ENCODE assay signal across 25 mouse cellular contexts in genomic region chr3:133033145-133033755, GRCm38 (mm10). TPM values are rescaled to one million over a fixed set of nuclear protein-coding genes. Genes with fewer than 3 reads are reported as not detected.
A peak's percentile ranks its signal among the peaks of the same experiment; 100 is the strongest.
DNase-seq lines count a peak whose midpoint lies in the region; ATAC-seq lines count a peak whose summit lies in the region.
"Had no signal": no experiment of that assay in that cellular context is flagged by ENCODE, and none has a peak within 500 bp of the region (broad histone marks: within the 10 kb centered on the region; RNA-seq: fewer than 3 reads in every experiment).

No protein-coding gene starts in this region.

- H3K27me3 ChIP-seq in midbrain, embryonic 11.5 days (ENCODE audit: control insufficient read depth, insufficient read depth, low read length), result no peaks in the 10 kb centered on the region
- no peaks in the 10 kb centered on the region for H3K27me3 ChIP-seq in midbrain, embryonic 16.5 days (ENCODE audit: control insufficient read depth, insufficient read depth, low read depth, low read length)
- H3K27me3 ChIP-seq in forebrain, embryonic 13.5 days, result no peaks in the 10 kb centered on the region
- H3K27me3 ChIP-seq in forebrain, embryonic 15.5 days, result no peaks in the 10 kb centered on the region
- H3K27me3 ChIP-seq in limb, embryonic 10.5 days (ENCODE audit: low read depth, poor library complexity, severe bottlenecking), result no peaks in the 10 kb centered on the region
- H3K27me3 ChIP-seq: heart, embryonic 12.5 days; heart, embryonic 15.5 days; hindbrain, embryonic 13.5 days; intestine, embryonic 15.5 days had no signal

- no peaks in the 10 kb centered on the region for H3K36me3 ChIP-seq in midbrain, embryonic 11.5 days (ENCODE audit: control insufficient read depth, insufficient read depth, low read length)
- no peaks in the 10 kb centered on the region for H3K36me3 ChIP-seq in midbrain, embryonic 16.5 days (ENCODE audit: control insufficient read depth, insufficient read depth, low read length)
- no peaks in the 10 kb centered on the region for H3K36me3 ChIP-seq in forebrain, embryonic 13.5 days (ENCODE audit: poor library complexity, severe bottlenecking)
- H3K36me3 ChIP-seq in forebrain, embryonic 15.5 days, result no peaks in the 10 kb centered on the region
- H3K36me3 ChIP-seq in limb, embryonic 10.5 days, result no peaks in the 10 kb centered on the region
- H3K36me3 ChIP-seq: heart, embryonic 12.5 days; heart, embryonic 15.5 days; hindbrain, embryonic 13.5 days; intestine, embryonic 15.5 days had no signal

- H3K9me3 ChIP-seq in midbrain, embryonic 11.5 days (ENCODE audit: control insufficient read depth, low read length), result no peaks in the 10 kb centered on the region
- H3K9me3 ChIP-seq in midbrain, embryonic 16.5 days (replicated peaks; ENCODE audit: control insufficient read depth, low read length, poor library complexity, severe bottlenecking), result no peaks in the 10 kb centered on the region
- H3K9me3 ChIP-seq in forebrain, embryonic 13.5 days (replicated peaks), result no peaks in the 10 kb centered on the region
- no peaks in the 10 kb centered on the region for H3K9me3 ChIP-seq in forebrain, embryonic 15.5 days
- no peaks in the 10 kb centered on the region for H3K9me3 ChIP-seq in limb, embryonic 10.5 days (replicated peaks)
- H3K9me3 ChIP-seq: heart, embryonic 12.5 days; heart, embryonic 15.5 days; hindbrain, embryonic 10.5 days; hindbrain, embryonic 13.5 days; intestine, embryonic 15.5 days had no signal

- no peak overlapping the region for H3K4me2 ChIP-seq in midbrain, embryonic 11.5 days
- H3K4me2 ChIP-seq in midbrain, embryonic 16.5 days (ENCODE audit: low read length), result no peak overlapping the region
- H3K4me2 ChIP-seq in forebrain, embryonic 13.5 days, result no peak overlapping the region
- no peak overlapping the region for H3K4me2 ChIP-seq in forebrain, embryonic 15.5 days (replicated peaks)
- H3K4me2 ChIP-seq: heart, embryonic 12.5 days; heart, embryonic 15.5 days; hindbrain, embryonic 13.5 days; intestine, embryonic 15.5 days had no signal

- H3K9ac ChIP-seq in midbrain, embryonic 11.5 days (ENCODE audit: low read length), result no peak overlapping the region
- no peak overlapping the region for H3K9ac ChIP-seq in midbrain, embryonic 16.5 days (ENCODE audit: low read depth, low read length)
- no peak overlapping the region for H3K9ac ChIP-seq in forebrain, embryonic 13.5 days
- H3K9ac ChIP-seq in forebrain, embryonic 15.5 days (replicated peaks), result no peak overlapping the region
- H3K9ac ChIP-seq: heart, embryonic 12.5 days; heart, embryonic 15.5 days; hindbrain, embryonic 13.5 days; intestine, embryonic 15.5 days had no signal

- WGBS in midbrain, embryonic 11.5 days, result 91% methylated on average over 7 of the region's 7 CpGs
- 89% methylated on average over 7 of the region's 7 CpGs for WGBS in midbrain, embryonic 16.5 days
- WGBS in forebrain, embryonic 13.5 days, result 53% methylated on average over 7 of the region's 7 CpGs
- WGBS in forebrain, embryonic 15.5 days, result 37% methylated on average over 7 of the region's 7 CpGs
- 60% methylated on average over 7 of the region's 7 CpGs for WGBS in limb, embryonic 10.5 days

- no peak overlapping the region for H3K4me3 ChIP-seq in midbrain, embryonic 11.5 days (ENCODE audit: low read depth, low read length)
- H3K4me3 ChIP-seq in midbrain, embryonic 16.5 days (ENCODE audit: low read depth, low read length), result no peak overlapping the region
- no peak overlapping the region for H3K4me3 ChIP-seq in forebrain, embryonic 13.5 days
- no peak overlapping the region for H3K4me3 ChIP-seq in forebrain, embryonic 15.5 days
- H3K4me3 ChIP-seq in limb, embryonic 10.5 days, result 0 out of 2 replicates have a peak overlapping the region, but pooled peaks have one; percentile 4
- H3K4me3 ChIP-seq: gastrocnemius, adult 2 months; heart, embryonic 12.5 days; heart, embryonic 15.5 days; hindbrain, embryonic 10.5 days; hindbrain, embryonic 13.5 days; intestine, embryonic 15.5 days had no signal

- H3K27ac ChIP-seq in midbrain, embryonic 11.5 days (ENCODE audit: low read depth, low read length), result no peak overlapping the region
- no peak overlapping the region for H3K27ac ChIP-seq in midbrain, embryonic 16.5 days (ENCODE audit: low read length)
- no peak overlapping the region for H3K27ac ChIP-seq in forebrain, embryonic 13.5 days
- H3K27ac ChIP-seq in forebrain, embryonic 15.5 days (replicated peaks), result no peak overlapping the region
- H3K27ac ChIP-seq in limb, embryonic 10.5 days, result no peak overlapping the region
- H3K27ac ChIP-seq: gastrocnemius, adult 2 months; heart, embryonic 15.5 days; hindbrain, embryonic 10.5 days; hindbrain, embryonic 13.5 days; intestine, embryonic 15.5 days had no signal

- peak; percentile 77 for DNase-seq in midbrain, embryonic 11.5 days (ENCODE audit: low spot score, missing footprints)
- no peak for DNase-seq in limb, embryonic 10.5 days (ENCODE audit: low spot score)
- no peak for DNase-seq in right cerebral cortex, postnatal 4 days
- no peak for DNase-seq in yolk sac, embryonic 10.5 days (ENCODE audit: low spot score)
- DNase-seq: adrenal gland, adult 8-10 months; adrenal gland, postnatal 25 days; cerebellum, adult 18-20 months; cerebellum, adult 9-10 months; cerebellum, postnatal 14 days; gastrocnemius, adult 2 months; gastrocnemius, postnatal 14 days; heart, adult 11 months; heart, postnatal 10 days; heart, postnatal 36 days; kidney, adult 11 months had no signal

- H3K4me1 ChIP-seq in midbrain, embryonic 11.5 days (ENCODE audit: control insufficient read depth, insufficient read depth, low read length), result no peaks in the 10 kb centered on the region
- H3K4me1 ChIP-seq in midbrain, embryonic 16.5 days (ENCODE audit: control insufficient read depth, insufficient read depth, low read length), result no peaks in the 10 kb centered on the region
- peaks cover 6% of the 10 kb centered on the region for H3K4me1 ChIP-seq in forebrain, embryonic 13.5 days
- 0 out of 2 replicates have a peak, but pooled peaks cover 5% of the 10 kb centered on the region for H3K4me1 ChIP-seq in forebrain, embryonic 15.5 days
- peaks cover 25% of the 10 kb centered on the region for H3K4me1 ChIP-seq in limb, embryonic 10.5 days
- H3K4me1 ChIP-seq: heart, embryonic 15.5 days; hindbrain, embryonic 10.5 days; hindbrain, embryonic 13.5 days; intestine, embryonic 15.5 days had no signal

- ATAC-seq in midbrain, embryonic 11.5 days (ENCODE audit: low FRiP score), result no peak
- no peak for ATAC-seq in midbrain, embryonic 16.5 days
- peak; percentile 70; the same call in 1 of the 2 replicates for ATAC-seq in forebrain, embryonic 13.5 days
- peak; percentile 51 for ATAC-seq in forebrain, embryonic 15.5 days (replicated peaks)
- ATAC-seq: CD4-positive, CD25-positive, alpha-beta regulatory T cell, adult 4 months; hindbrain, embryonic 16.5 days; intestine, embryonic 15.5 days had no signal

RNA-seq across cellular contexts. Expression of gene Ints12, which starts 58.4 kb away (rescaled TPM):
- 28.4 and 30.1 TPM in 2 replicates for polyA plus RNA-seq in midbrain, embryonic 11.5 days (2014; fragmentation: Nextera tagmentation; extraction: Ambion mirVana)
- 17.6 and 19.7 TPM in 2 replicates for polyA plus RNA-seq in midbrain, embryonic 16.5 days (2015; fragmentation: Nextera tagmentation; extraction: Ambion mirVana)
- 21.3 and 22.7 TPM in 2 replicates for polyA plus RNA-seq in forebrain, embryonic 13.5 days (2015; fragmentation: Nextera tagmentation; extraction: Ambion mirVana)
- 19.2 and 19.5 TPM in 2 replicates for polyA plus RNA-seq in forebrain, embryonic 15.5 days (2015; fragmentation: Nextera tagmentation; extraction: Ambion mirVana)
- polyA plus RNA-seq in limb, embryonic 10.5 days (2016; fragmentation: Nextera tagmentation; extraction: Ambion mirVana), result 22.1 and 24.1 TPM in 2 replicates

RNA-seq across cellular contexts. Expression of gene Gstcd, which starts 58.6 kb away (rescaled TPM):
- 9.5 and 11.7 TPM in 2 replicates for polyA plus RNA-seq in midbrain, embryonic 11.5 days (2014; fragmentation: Nextera tagmentation; extraction: Ambion mirVana)
- polyA plus RNA-seq in midbrain, embryonic 16.5 days (2015; fragmentation: Nextera tagmentation; extraction: Ambion mirVana), result 3.5 and 4.0 TPM in 2 replicates
- polyA plus RNA-seq in forebrain, embryonic 13.5 days (2015; fragmentation: Nextera tagmentation; extraction: Ambion mirVana), result 6.6 and 6.7 TPM in 2 replicates
- polyA plus RNA-seq in forebrain, embryonic 15.5 days (2015; fragmentation: Nextera tagmentation; extraction: Ambion mirVana), result 4.4 and 4.6 TPM in 2 replicates
- 10.1 and 10.9 TPM in 2 replicates for polyA plus RNA-seq in limb, embryonic 10.5 days (2016; fragmentation: Nextera tagmentation; extraction: Ambion mirVana)

Comparison
In these comparisons a context has a peak if more than half of its experiments do, and no peak if none do; other contexts are left out.
1. ATAC-seq: peak in forebrain, embryonic 13.5 days (single experiment) and forebrain, embryonic 15.5 days (single experiment); none in midbrain, embryonic 11.5 days (single experiment) and midbrain, embryonic 16.5 days (single experiment).